Mouse (Mus musculus): ENCODE results near the gene Gm11992.

- TF ChIP-seq POLR2A (IDR thresholded peaks at IDR 0.05; ENCODE audit: extremely low read depth, insufficient read depth, low read length) (no peak), CTCF (IDR thresholded peaks at IDR 0.05; ENCODE audit: extremely low read depth, insufficient read depth, low read length) (no peak)
Measured at GRCm38 (mm10) chr11:9047044-9047443, 1.4 kb upstream of the Gm11992 start.

Measured in cortical plate, adult 2 months (tissue).